Mouse (Mus musculus) MEL (cell line): Measurements from ENCODE around the gene Acaca.

Experiments
- GABPA ChIP-seq: IDR thresholded peaks from 2 replicates; pipeline ENCODE4 v1.6.1; 2012; ENCODE audit warnings: low read depth, mild to moderate bottlenecking, inconsistent platforms, low read length, improper control_type of control experiment, moderate library complexity
- POLR2A ChIP-seq, 2 experiments: IDR thresholded peaks; 2 replicates each; pipeline ENCODE4 v1.6.1; 2011 to 2012; ENCODE audit warnings: low read length in 2 of 2, mild to moderate bottlenecking in 2 of 2, control low read depth in 1 of 2, improper control_type of control experiment in 1 of 2, low read depth in 1 of 2, moderate library complexity in 1 of 2; ENCODE audit not compliant: control insufficient read depth in 1 of 2, insufficient read depth in 1 of 2, poor library complexity in 1 of 2

DNA sequence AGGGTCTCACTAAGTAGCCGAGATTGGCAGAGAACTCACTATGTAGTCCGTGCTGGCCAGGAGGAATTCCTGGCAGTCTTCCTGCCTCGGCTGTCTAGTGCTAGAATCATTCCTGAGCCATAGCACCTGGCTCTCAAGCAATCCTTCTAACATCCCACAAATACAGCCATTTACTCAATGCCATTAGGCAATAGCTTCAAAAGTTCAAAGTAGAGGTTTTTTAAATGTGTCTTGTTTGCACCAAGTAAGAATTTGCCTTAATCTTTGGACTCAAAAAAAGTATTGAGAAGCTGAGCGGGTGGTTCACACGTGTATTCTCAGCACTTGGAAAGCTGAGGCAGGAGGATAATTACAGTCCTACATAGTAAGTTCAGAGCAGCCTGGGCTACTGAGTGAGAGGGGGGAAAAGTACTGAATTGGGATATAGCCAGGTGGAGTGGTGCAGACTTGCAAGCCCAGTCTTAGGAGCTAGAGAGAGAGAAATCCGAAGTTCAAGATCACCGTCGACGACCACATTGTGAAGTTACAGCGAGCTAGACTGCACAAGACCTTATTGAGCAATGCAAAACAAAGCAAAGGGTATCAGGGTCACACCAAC lies 15.8 kb downstream of the Acaca start:
- TF ChIP-seq GABPA (no peak), POLR2A (IDR thresholded peaks at IDR 0.05; ENCODE audit: control insufficient read depth in 1 of 2, insufficient read depth in 1 of 2, low read depth in 1 of 2, low read length in 2 of 2, poor library complexity in 1 of 2) (no peak)
